Mouse (Mus musculus) gastrocnemius, adult 8-10 months (tissue): ENCODE results near the gene Capns2. TPM values are rescaled to one million over a fixed set of nuclear protein-coding genes. Genes with fewer than 3 reads are reported as not detected.
"Not testable (repeated sequence)": the region's sequence is repeated elsewhere in the genome, so short reads cannot be mapped to it uniquely, and the experiment has no call there.

Source experiments
- DNase-seq, 2 experiments: peaks; one replicate each; pipeline ENCODE4 v3.0.0; 2022; ENCODE audit warnings: low spot score in 2 of 2
- total RNA-seq, 4 experiments: library from RNA; stranded (reverse); gene quantifications; 2 replicates each; pipeline ENCODE4 v1.2.4; 2022

Capns2 gene
- not detected for total RNA-seq

- no peak for DNase-seq
Observed at GRCm38 (mm10) chr8:92901107-92901506, at the start of gene Capns2. Capns2 (plus strand) TSS chr8:92901407.

- no peak for DNase-seq
Observed at GRCm38 (mm10) chr8:92853188-92853983, 47.8 kb upstream of the Capns2 start.

- DNase-seq, result no peak
Observed at GRCm38 (mm10) chr8:92854673-92855072, 46.5 kb upstream of the Capns2 start.

- peak in 1 of 2 experiments; percentile 35 for DNase-seq
Observed at GRCm38 (mm10) chr8:92855171-92855894, 45.9 kb upstream of the Capns2 start, which contains the start of gene Lpcat2. Lpcat2 (plus strand) TSS chr8:92855339.

- no peak for DNase-seq
Observed at GRCm38 (mm10) chr8:92856273-92856986, 44.8 kb upstream of the Capns2 start.

- no peak for DNase-seq
Observed at GRCm38 (mm10) chr8:92858475-92859182, 42.6 kb upstream of the Capns2 start.

- no peak for DNase-seq
Observed at GRCm38 (mm10) chr8:92861977-92862376, 39.2 kb upstream of the Capns2 start.

- DNase-seq, result no peak
Observed at GRCm38 (mm10) chr8:92870281-92870680, 30.9 kb upstream of the Capns2 start.

GRCm38 (mm10) chr8:92872063-92872759 lies 29.0 kb upstream of the Capns2 start:
- no peak for DNase-seq

GRCm38 (mm10) chr8:92875795-92876194 lies 25.4 kb upstream of the Capns2 start:
- DNase-seq, result no peak

GRCm38 (mm10) chr8:92881247-92881646 lies 20.0 kb upstream of the Capns2 start:
- no peak for DNase-seq

- DNase-seq, result no peak
Observed at GRCm38 (mm10) chr8:92883771-92884170, 17.4 kb upstream of the Capns2 start.

- DNase-seq, result not testable (repeated sequence)
Observed at GRCm38 (mm10) chr8:92892216-92892615, 9.0 kb upstream of the Capns2 start.

- DNase-seq, result no peak
Observed at GRCm38 (mm10) chr8:92893870-92894269, 7.3 kb upstream of the Capns2 start.

- no peak for DNase-seq
Observed at GRCm38 (mm10) chr8:92895053-92895452, 6.2 kb upstream of the Capns2 start.

- no peak for DNase-seq
Observed at GRCm38 (mm10) chr8:92896056-92896455, 5.2 kb upstream of the Capns2 start.

GRCm38 (mm10) chr8:92896611-92897010 lies 4.6 kb upstream of the Capns2 start:
- DNase-seq, result no peak

- no peak for DNase-seq
Observed at GRCm38 (mm10) chr8:92897794-92898193, 3.4 kb upstream of the Capns2 start.

GRCm38 (mm10) chr8:92899590-92899989 lies 1.6 kb upstream of the Capns2 start:
- DNase-seq, result no peak

- DNase-seq, result no peak
Observed at GRCm38 (mm10) chr8:92902981-92903380, 1.8 kb downstream of the Capns2 start.
